Mouse (Mus musculus): ENCODE data around the gene Ints6l.
A peak's percentile ranks its signal among the peaks of the same experiment; 100 is the strongest.

Ints6l gene

DNA sequence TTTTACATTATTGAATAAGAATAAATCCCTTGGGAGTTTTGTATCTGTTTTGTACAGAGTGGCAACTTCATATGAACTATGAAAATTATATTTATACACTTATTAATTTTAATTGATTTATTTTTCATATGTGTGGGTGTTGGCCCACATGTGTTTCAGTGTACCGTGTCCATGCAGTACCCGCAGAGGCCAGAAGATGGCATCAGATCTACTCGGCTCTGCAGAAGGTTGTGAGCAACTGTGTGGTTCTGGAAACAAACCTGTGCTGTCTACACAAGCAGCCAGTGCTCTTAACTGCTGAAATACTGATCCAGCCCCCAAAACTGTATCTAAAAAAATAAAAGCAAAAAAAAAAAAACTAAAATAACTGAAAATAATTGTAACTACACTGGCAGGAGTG is 76.6 kb downstream of the Ints6l start:
- peak; percentile 36 to 61 for DNase-seq

DNA sequence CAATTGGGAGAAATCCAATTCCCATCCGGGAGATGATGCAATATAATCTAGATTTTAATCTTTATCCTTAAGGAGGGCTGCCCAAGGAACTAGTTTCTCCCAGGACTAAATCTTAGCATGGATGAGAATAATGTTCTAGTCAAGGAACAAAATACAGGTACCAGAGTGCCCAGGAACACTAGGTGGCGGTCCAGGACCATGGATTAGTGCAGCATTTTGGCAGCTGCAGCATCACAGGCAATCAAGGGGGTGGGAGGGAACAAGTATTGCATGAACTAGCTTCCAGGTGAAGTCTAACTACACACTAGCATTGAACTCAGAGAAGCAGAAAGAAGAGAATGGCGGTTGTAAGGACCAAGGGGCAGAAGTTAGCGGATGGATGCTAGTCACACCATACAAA is 82.5 kb downstream of the Ints6l start:
- DNase-seq, result peak; percentile 25 to 30

DNA sequence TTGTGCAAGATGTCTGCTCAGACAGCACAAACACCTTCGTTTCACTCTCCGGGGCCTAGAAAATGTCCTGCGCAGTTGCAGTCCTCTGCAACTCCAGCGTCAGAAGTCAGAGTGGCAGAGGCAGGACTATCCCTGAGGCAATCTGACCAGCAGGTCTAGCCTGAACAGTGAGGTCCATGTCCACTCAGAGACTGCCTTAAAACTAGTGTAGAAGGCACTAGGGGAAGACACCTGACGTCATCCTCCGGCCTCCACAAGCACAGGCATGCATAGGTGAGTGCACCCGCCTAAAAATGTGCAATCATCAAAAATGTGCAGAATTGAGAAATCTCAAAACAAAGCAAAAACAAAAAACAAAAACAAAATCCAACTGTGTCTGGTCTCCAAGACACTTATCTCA is 94.8 kb downstream of the Ints6l start, which contains the start of gene Gm648:
Gm648 (minus strand) TSS at position 101 of the 400 bp plus-strand sequence.
- no peak for DNase-seq

DNA sequence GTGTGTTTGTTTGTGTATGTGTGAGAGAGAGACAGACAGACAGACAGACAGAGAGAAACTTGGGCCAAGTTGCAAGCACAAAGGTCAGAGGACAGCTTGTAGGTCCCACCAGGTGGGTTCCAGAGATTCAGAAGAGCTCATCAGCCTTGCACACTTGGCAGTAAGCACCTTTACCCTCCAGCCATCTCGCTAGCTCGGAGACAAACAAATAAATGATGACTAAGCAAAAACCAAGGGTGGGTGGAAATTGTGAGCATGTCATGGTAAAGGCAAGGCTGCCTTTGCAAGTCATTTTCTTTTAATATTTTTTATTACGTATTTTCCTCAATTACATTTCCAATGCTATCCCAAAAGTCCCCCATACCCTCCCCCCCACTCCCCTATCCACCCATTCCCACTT is 98.9 kb downstream of the Ints6l start:
- DNase-seq, result no peak
